Mouse (Mus musculus) lung, postnatal 0 days (tissue): ENCODE data around the gene Slc6a21.

Source experiments
- CTCF ChIP-seq: IDR thresholded peaks from 2 replicates; pipeline ENCODE4 v1.5.1; 2016; ENCODE audit warnings: antibody characterized with exemption, mild to moderate bottlenecking
- EP300 ChIP-seq: IDR thresholded peaks from 2 replicates; pipeline ENCODE4 v1.6.1; 2016; ENCODE audit warnings: antibody characterized with exemption, mild to moderate bottlenecking, control low read depth

- TF ChIP-seq EP300 (no peak), CTCF (no peak)
These were observed 38.4 kb upstream of the Slc6a21 start, which contains the start of gene Cd37 for GRCm38 (mm10) chr7:45238723-45239496.
